Mouse (Mus musculus) adrenal gland, postnatal 36 days (tissue): Measurements from ENCODE around the gene Scgb1a1. TPM values are rescaled to one million over a fixed set of nuclear protein-coding genes. Genes with fewer than 3 reads are reported as not detected.

ENCODE experiments used
- DNase-seq, 2 experiments: peaks; one replicate each; pipeline ENCODE4 v3.0.0; 2021; ENCODE audit warnings: mixed read lengths in 1 of 2
- total RNA-seq, 2 experiments: library from RNA; stranded (reverse); gene quantifications; 2 replicates each; pipeline ENCODE4 v1.2.3; 2021

Scgb1a1 gene
- total RNA-seq, 2 experiments from 2014 or later, result not detected

- no peak for DNase-seq
Measured at GRCm38 (mm10) chr19:9041074-9041473, 46.7 kb downstream of the Scgb1a1 start.

DNA sequence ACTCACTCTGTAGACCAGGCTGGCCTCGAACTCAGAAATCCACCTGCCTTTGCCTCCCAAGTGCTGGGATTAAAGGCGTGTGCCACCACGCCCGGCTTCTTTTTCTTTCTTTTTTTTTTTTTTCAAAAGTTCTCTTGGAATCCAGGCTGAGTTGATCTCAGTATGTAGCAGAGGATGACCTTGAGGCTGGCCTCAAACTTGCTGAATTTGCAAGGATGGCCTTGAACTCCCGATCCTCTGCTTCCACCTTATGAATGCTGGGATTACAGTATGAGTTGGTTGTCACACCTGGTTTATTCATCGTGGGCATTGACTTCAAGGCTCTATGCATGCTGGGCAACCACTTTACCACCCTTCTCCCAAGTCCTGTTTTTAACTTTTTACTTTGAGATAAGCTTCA, 47.1 kb downstream of the Scgb1a1 start:
- peak in 1 of 2 experiments; percentile 25 for DNase-seq

- no peak for DNase-seq
Measured at GRCm38 (mm10) chr19:9039928-9040327, 47.8 kb downstream of the Scgb1a1 start.

GRCm38 (mm10) chr19:9039266-9039665, 48.5 kb downstream of the Scgb1a1 start:
- DNase-seq, result no peak

- DNase-seq, result no peak
Measured at GRCm38 (mm10) chr19:9038136-9038535, 49.6 kb downstream of the Scgb1a1 start.

GRCm38 (mm10) chr19:9035101-9035500, 52.7 kb downstream of the Scgb1a1 start:
- no peak for DNase-seq

DNA sequence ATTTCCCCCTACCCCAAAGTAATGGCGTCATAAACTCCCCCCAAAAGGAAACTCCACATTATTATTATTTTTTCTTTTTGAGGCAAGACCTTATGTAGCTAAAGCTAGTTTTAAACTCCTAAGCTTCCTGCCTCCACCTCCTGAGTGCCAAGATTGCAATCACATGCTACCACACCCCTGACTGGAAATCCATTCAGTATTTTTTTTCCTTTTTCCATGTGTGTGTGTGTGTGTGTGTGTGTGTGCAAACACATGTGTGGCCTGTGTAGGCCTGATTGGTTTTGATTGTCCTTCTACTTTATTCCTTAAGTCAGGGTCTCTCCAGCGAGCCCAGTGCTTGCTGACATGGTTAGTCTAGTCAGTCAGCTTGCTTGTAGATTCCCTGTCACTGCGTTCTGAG, 53.3 kb downstream of the Scgb1a1 start:
- DNase-seq, result no peak

Other genes starting within 250 kb of the Scgb1a1 start
- gene Gng3, start 248.8 kb downstream of the Scgb1a1 start, total RNA-seq, result 1 to 10 TPM; 5.2 to 5.4 TPM
- 1 to 10 TPM; 4.2 to 4.5 TPM for gene Lrrn4cl, start 237.2 kb downstream of the Scgb1a1 start, total RNA-seq
- gene Ubxn1, start 216.5 kb downstream of the Scgb1a1 start, total RNA-seq, result 100 to 1,000 TPM; 177 to 218 TPM
- 10 to 100 TPM; 49.9 to 79.8 TPM for gene Uqcc3, start 207.0 kb downstream of the Scgb1a1 start, total RNA-seq
- gene Lbhd1, start 204.2 kb downstream of the Scgb1a1 start, total RNA-seq, result 10 to 100 TPM in 1 of 2 experiments, 1 to 10 TPM in 1; 5.3 to 17.6 TPM
- not detected for gene Gm49403, start 204.0 kb downstream of the Scgb1a1 start, total RNA-seq
- gene 1810009A15Rik, start 199.1 kb downstream of the Scgb1a1 start, total RNA-seq, result 10 to 100 TPM; 49.6 to 50.3 TPM
- gene Gm49416, start 199.0 kb downstream of the Scgb1a1 start, total RNA-seq, result 1 to 10 TPM; 1.0 to 4.2 TPM
- 10 to 100 TPM; 23.7 to 25.8 TPM for gene Ints5, start 195.0 kb downstream of the Scgb1a1 start, total RNA-seq
- gene Ganab, start 189.9 kb downstream of the Scgb1a1 start, total RNA-seq, result 100 to 1,000 TPM; 190 to 201 TPM
- 10 to 100 TPM; 56.3 to 66.1 TPM for gene B3gat3, start 167.6 kb downstream of the Scgb1a1 start, total RNA-seq
- 10 to 100 TPM; 38.7 to 61.5 TPM for gene Rom1, start 158.6 kb downstream of the Scgb1a1 start, total RNA-seq
- gene Eml3, start 158.4 kb downstream of the Scgb1a1 start, total RNA-seq, result 10 to 100 TPM; 46.9 to 59.1 TPM
- gene Mta2, start 146.1 kb downstream of the Scgb1a1 start, total RNA-seq, result 10 to 100 TPM; 88.0 to 88.6 TPM
- gene Tut1, start 134.1 kb downstream of the Scgb1a1 start, total RNA-seq, result 10 to 100 TPM; 20.7 to 24.4 TPM
- 100 to 1,000 TPM; 331 to 363 TPM for gene Eef1g, start 120.9 kb downstream of the Scgb1a1 start, total RNA-seq
- 100 to 1,000 TPM; 114 to 197 TPM for gene Ahnak, start 98.7 kb downstream of the Scgb1a1 start, total RNA-seq
- 10 to 100 TPM; 10.7 to 11.7 TPM for gene Asrgl1, start 47.7 kb upstream of the Scgb1a1 start, total RNA-seq